Mouse (Mus musculus): ENCODE measurements at regions not wholly inside any gene's neighbourhood (a gene's known extent, or its start where the extent isn't known, plus 50 kb on each side); places are given as distances from the start of the nearest gene placed in this dataset.

DNA sequence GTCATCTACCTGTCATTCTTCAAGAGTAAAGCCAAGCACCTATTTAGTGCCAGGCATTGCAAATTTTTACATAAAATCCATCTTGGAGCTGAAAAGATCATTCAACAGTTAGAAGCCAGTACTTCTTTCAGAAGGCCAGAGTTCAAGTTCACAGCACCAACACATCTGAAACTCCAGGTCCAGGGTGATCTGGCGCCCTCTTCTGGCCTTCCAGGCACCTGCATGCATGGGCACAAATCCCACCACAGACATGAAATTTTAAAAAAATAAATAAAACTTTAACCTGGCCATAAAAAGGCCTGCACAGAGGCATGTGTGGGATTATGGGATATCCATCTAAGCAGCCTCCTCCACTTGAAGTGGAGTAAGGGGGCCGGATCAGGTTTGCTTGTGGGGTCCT lies 144.7 kb downstream of the Cct6b start:
- Histone ChIP-seq H3K9me3 (ENCODE audit: control insufficient read depth, low read length) (no peaks in the 10 kb centered on the region), H3K36me3 (ENCODE audit: control insufficient read depth, insufficient read depth, low read length) (no peaks in the 10 kb centered on the region), H3K4me2 (no peak overlapping the region), H3K9ac (ENCODE audit: low read depth, low read length) (no peak overlapping the region), H3K27me3 (replicated peaks; ENCODE audit: control insufficient read depth, insufficient read depth, low read length) (peaks cover 7% of the 10 kb centered on the region; the same call in 1 of the 2 replicates), H3K4me3 (ENCODE audit: low read depth, low read length) (no peak overlapping the region), H3K27ac (ENCODE audit: low read depth, low read length) (no peak overlapping the region), H3K4me1 (replicated peaks; ENCODE audit: control insufficient read depth, insufficient read depth, low read length) (no peaks in the 10 kb centered on the region)
- no peak for ATAC-seq (replicated peaks; ENCODE audit: low FRiP score)
- 46% methylated on average over 2 of the region's 2 CpGs for WGBS
- DNase-seq (ENCODE audit: low spot score) = no peak

DNA sequence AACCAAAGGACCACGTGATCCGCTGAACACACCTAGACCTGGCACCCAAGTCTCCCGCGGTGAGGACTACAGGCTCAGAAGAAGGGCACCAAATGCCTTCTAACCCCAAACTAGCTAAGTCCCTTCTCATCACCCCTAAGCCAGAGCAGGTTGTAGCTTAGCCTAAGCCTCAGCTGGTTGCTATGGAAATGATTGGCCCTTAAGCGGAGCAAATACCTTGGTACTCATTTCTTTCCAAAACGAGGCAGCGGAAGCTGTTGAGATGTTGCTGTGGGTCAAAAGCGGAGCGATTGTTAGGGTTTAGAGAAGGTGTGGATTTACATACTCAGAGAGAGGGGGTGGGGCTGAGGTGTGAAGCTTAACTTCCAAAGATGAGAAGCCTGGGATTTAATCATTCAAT lies 145.7 kb downstream of the Cct6b start:
- no peak overlapping the region for H3K4me3 ChIP-seq (ENCODE audit: low read depth, low read length)
- no peaks in the 10 kb centered on the region for H3K36me3 ChIP-seq (ENCODE audit: control insufficient read depth, insufficient read depth, low read length)
- peaks cover 7% of the 10 kb centered on the region; the same call in 1 of the 2 replicates for H3K27me3 ChIP-seq (replicated peaks; ENCODE audit: control insufficient read depth, insufficient read depth, low read length)
- no peaks in the 10 kb centered on the region for H3K9me3 ChIP-seq (ENCODE audit: control insufficient read depth, low read length)
- H3K4me1 ChIP-seq (replicated peaks; ENCODE audit: control insufficient read depth, insufficient read depth, low read length) = no peaks in the 10 kb centered on the region
- H3K4me2 ChIP-seq = no peak overlapping the region
- no peak overlapping the region for H3K9ac ChIP-seq (ENCODE audit: low read depth, low read length)
- WGBS = 4% methylated on average over 9 of the region's 9 CpGs
- ATAC-seq (replicated peaks; ENCODE audit: low FRiP score) (no peak), DNase-seq (ENCODE audit: low spot score) (no peak)
- no peak overlapping the region for H3K27ac ChIP-seq (ENCODE audit: low read depth, low read length)

DNA sequence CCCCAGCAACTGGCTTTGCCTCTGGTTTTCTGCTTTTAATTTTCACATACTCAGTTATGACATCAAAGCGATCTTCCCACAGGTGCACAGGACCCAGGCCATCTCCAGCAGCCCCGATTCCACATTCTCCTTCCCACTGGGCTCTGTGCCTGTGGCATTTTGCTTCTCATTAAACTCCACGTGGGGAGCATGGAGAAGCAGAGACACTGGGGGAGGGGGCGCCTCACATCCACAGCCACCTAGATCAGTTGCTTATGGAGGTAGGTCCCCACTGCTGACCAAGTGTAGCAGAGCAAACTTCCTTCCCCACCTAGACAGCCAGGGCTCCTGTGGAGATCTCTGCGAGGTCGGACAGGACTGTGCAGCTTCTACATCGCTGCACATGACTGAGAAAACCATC lies 147.3 kb downstream of the Cct6b start:
- DNase-seq (ENCODE audit: low spot score) (no peak), ATAC-seq (replicated peaks; ENCODE audit: low FRiP score) (no peak)
- Histone ChIP-seq H3K9ac (ENCODE audit: low read depth, low read length) (no peak overlapping the region), H3K27ac (ENCODE audit: low read depth, low read length) (no peak overlapping the region), H3K4me3 (ENCODE audit: low read depth, low read length) (no peak overlapping the region), H3K4me1 (replicated peaks; ENCODE audit: control insufficient read depth, insufficient read depth, low read length) (no peaks in the 10 kb centered on the region), H3K36me3 (ENCODE audit: control insufficient read depth, insufficient read depth, low read length) (no peaks in the 10 kb centered on the region), H3K4me2 (no peak overlapping the region), H3K27me3 (replicated peaks; ENCODE audit: control insufficient read depth, insufficient read depth, low read length) (peaks cover 7% of the 10 kb centered on the region; the same call in 1 of the 2 replicates), H3K9me3 (ENCODE audit: control insufficient read depth, low read length) (no peaks in the 10 kb centered on the region)
- 54% methylated on average over 7 of the region's 7 CpGs for WGBS

DNA sequence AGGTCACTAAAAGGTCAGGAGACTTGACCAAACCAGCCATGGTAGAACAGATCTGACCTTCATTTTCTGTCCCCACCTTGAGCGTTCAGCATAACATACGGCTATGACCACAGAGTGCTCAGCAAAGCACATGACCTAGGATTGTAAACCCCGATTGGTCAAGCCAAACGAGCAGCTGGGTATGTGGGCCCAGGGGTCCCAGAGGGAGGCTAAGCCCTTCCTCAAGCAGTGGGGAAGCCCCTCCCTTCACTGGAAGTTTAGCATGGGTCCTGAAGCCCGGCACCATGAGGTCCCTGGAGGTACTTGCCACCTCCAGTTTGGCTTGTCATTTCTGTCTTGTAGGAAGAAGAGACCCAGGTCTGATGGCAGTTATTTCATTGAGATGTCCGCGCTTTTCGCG lies 149.8 kb downstream of the Cct6b start:
- ATAC-seq (replicated peaks; ENCODE audit: low FRiP score) = no peak
- Histone ChIP-seq H3K27ac (ENCODE audit: low read depth, low read length) (no peak overlapping the region), H3K36me3 (ENCODE audit: control insufficient read depth, insufficient read depth, low read length) (no peaks in the 10 kb centered on the region), H3K4me2 (no peak overlapping the region), H3K4me3 (ENCODE audit: low read depth, low read length) (no peak overlapping the region), H3K4me1 (replicated peaks; ENCODE audit: control insufficient read depth, insufficient read depth, low read length) (no peaks in the 10 kb centered on the region), H3K27me3 (replicated peaks; ENCODE audit: control insufficient read depth, insufficient read depth, low read length) (peaks cover 7% of the 10 kb centered on the region; the same call in 1 of the 2 replicates), H3K9ac (ENCODE audit: low read depth, low read length) (no peak overlapping the region), H3K9me3 (ENCODE audit: control insufficient read depth, low read length) (no peaks in the 10 kb centered on the region)
- DNase-seq (ENCODE audit: low spot score) = no peak
- WGBS = 88% methylated on average over 9 of the region's 9 CpGs

DNA sequence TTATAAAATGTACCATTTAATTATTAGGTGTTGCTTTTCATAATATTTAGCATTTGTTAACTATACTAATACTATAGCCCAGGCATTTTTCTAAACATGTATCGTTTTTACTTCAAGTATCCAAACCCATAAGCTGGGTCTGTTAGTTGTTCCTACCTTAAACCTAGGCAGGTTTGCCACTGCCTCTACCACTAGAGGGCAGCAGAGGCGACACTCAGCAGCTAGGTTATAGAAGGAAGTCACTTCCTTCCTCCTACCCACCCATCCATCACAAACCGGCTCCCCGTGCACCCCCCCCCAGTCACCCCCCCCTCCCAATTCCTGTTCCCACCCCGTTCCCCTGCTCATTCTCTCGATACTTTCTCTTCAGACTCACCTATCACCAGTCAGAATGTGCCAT lies 150.6 kb downstream of the Cct6b start:
- DNase-seq (ENCODE audit: low spot score) = no peak
- Histone ChIP-seq H3K36me3 (ENCODE audit: control insufficient read depth, insufficient read depth, low read length) (no peaks in the 10 kb centered on the region), H3K4me1 (replicated peaks; ENCODE audit: control insufficient read depth, insufficient read depth, low read length) (no peaks in the 10 kb centered on the region), H3K9me3 (ENCODE audit: control insufficient read depth, low read length) (no peaks in the 10 kb centered on the region), H3K9ac (ENCODE audit: low read depth, low read length) (no peak overlapping the region), H3K4me3 (ENCODE audit: low read depth, low read length) (no peak overlapping the region), H3K4me2 (no peak overlapping the region), H3K27ac (ENCODE audit: low read depth, low read length) (no peak overlapping the region), H3K27me3 (replicated peaks; ENCODE audit: control insufficient read depth, insufficient read depth, low read length) (peaks cover 7% of the 10 kb centered on the region; the same call in 1 of the 2 replicates)
- ATAC-seq (replicated peaks; ENCODE audit: low FRiP score) = no peak
- WGBS = 13% methylated on average over 6 of the region's 6 CpGs

DNA sequence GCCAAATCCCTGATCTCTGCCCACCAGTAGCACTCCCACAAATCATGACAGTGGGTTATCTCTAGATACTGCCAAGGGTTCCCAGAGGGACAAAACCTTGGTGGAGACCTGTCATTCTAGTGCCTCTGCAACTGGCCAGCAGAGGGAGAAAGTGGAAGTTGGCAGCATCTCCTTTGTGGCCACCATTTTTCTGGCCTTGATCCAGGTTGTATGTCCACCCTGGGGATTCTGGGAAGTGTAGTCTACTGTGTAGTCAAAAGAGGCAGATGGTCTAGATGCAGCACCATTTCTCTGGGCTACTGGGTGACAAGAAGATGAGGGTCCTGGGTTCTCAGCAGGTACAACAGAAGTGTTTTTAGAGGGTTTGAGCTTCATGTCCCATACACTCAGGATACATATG lies 152.1 kb downstream of the Cct6b start:
- Histone ChIP-seq H3K4me1 (replicated peaks; ENCODE audit: control insufficient read depth, insufficient read depth, low read length) (no peaks in the 10 kb centered on the region), H3K27ac (ENCODE audit: low read depth, low read length) (no peak overlapping the region), H3K9me3 (ENCODE audit: control insufficient read depth, low read length) (no peaks in the 10 kb centered on the region), H3K9ac (ENCODE audit: low read depth, low read length) (no peak overlapping the region), H3K36me3 (ENCODE audit: control insufficient read depth, insufficient read depth, low read length) (no peaks in the 10 kb centered on the region), H3K4me2 (no peak overlapping the region), H3K4me3 (ENCODE audit: low read depth, low read length) (no peak overlapping the region), H3K27me3 (replicated peaks; ENCODE audit: control insufficient read depth, insufficient read depth, low read length) (peaks cover under 1% of the 10 kb centered on the region; the same call in 1 of the 2 replicates)
- ATAC-seq (replicated peaks; ENCODE audit: low FRiP score) (no peak), DNase-seq (ENCODE audit: low spot score) (no peak)

DNA sequence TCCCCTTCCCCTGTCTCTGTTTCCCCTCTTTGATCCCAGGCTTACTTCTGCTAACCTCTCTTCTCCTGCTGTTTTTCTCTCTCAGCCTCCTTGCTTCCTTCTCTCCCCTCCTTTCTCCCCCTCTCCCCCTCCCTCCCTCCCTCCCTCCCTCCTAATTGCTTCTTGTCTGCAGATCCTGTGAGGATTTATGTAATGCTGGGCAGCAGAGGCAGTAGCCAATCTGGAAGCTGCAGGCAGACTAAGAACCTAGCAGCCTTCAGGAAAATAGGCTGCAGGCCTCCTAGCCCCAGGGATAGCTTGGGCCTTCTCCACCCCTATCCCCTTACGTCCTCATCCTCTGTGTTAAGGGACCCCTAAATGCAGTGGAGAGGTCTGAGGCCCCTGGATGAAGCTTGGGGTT lies 155.2 kb downstream of the Cct6b start:
- ATAC-seq (replicated peaks; ENCODE audit: low FRiP score) (no peak), DNase-seq (ENCODE audit: low spot score) (no peak)
- no peak overlapping the region for H3K4me3 ChIP-seq (ENCODE audit: low read depth, low read length)
- H3K27me3 ChIP-seq (replicated peaks; ENCODE audit: control insufficient read depth, insufficient read depth, low read length) = no peaks in the 10 kb centered on the region
- no peak overlapping the region for H3K9ac ChIP-seq (ENCODE audit: low read depth, low read length)
- no peak overlapping the region for H3K27ac ChIP-seq (ENCODE audit: low read depth, low read length)
- no peaks in the 10 kb centered on the region for H3K36me3 ChIP-seq (ENCODE audit: control insufficient read depth, insufficient read depth, low read length)
- no peaks in the 10 kb centered on the region for H3K9me3 ChIP-seq (ENCODE audit: control insufficient read depth, low read length)
- WGBS = 57% methylated on average over 1 of the region's 1 CpGs
- no peaks in the 10 kb centered on the region for H3K4me1 ChIP-seq (replicated peaks; ENCODE audit: control insufficient read depth, insufficient read depth, low read length)
- H3K4me2 ChIP-seq = no peak overlapping the region

DNA sequence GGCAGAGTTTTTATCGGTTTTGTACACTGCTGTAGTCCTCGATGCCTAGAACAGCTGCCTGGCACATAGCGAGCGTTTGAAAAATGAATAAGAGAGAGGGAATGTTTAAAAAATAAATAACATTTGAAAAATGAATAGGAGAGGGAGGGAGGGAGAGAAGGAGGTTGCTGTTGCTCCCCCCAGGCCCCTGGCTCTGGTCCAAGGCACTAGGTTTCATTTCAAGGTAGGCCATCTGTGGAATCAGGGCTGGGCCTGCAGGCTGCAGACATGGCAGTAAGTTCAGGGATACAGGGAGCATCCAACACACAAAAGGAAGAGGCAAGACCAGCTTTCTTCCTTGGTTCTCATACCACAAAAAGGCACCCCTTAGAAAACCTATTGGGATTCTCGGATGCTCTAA lies 156.5 kb downstream of the Cct6b start:
- DNase-seq (ENCODE audit: low spot score) = no peak
- Histone ChIP-seq H3K27me3 (replicated peaks; ENCODE audit: control insufficient read depth, insufficient read depth, low read length) (no peaks in the 10 kb centered on the region), H3K9me3 (ENCODE audit: control insufficient read depth, low read length) (no peaks in the 10 kb centered on the region), H3K27ac (ENCODE audit: low read depth, low read length) (no peak overlapping the region), H3K36me3 (ENCODE audit: control insufficient read depth, insufficient read depth, low read length) (no peaks in the 10 kb centered on the region), H3K4me3 (ENCODE audit: low read depth, low read length) (no peak overlapping the region), H3K4me1 (replicated peaks; ENCODE audit: control insufficient read depth, insufficient read depth, low read length) (no peaks in the 10 kb centered on the region), H3K4me2 (no peak overlapping the region), H3K9ac (ENCODE audit: low read depth, low read length) (no peak overlapping the region)
- 68% methylated on average over 5 of the region's 5 CpGs for WGBS
- ATAC-seq (replicated peaks; ENCODE audit: low FRiP score) = no peak

DNA sequence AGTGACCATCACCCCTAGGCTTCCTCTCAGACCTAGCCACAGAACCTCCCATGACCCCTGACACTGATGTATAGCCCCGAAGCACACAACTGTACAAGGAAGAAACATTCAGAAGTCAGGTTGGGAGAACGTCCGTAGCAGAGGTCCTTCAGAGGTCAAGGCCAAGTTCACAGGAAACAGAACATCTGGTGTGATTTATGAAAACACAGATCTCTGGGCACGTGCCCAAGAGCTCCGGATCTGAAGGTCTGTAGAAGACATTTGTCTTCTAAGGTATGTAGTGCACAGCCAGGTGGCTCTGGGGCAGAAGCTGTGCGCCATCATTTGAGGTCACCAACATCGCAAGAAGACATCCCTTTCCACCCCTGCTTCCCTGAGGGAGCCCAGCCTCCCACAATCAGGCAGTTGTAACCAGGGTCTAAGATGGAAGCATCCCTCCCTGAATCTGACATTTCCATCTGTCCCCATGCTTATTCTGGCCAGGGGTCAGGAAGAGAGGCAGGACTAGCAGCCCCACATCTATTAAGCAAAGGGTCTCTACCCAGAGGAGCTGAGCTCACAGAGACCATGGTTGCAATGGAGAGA lies 159.8 kb downstream of the Cct6b start:
- no peak overlapping the region for H3K4me3 ChIP-seq (ENCODE audit: low read depth, low read length)
- H3K9ac ChIP-seq (ENCODE audit: low read depth, low read length) = no peak overlapping the region
- WGBS = 60% methylated on average over 7 of the region's 7 CpGs
- ATAC-seq (replicated peaks; ENCODE audit: low FRiP score) = no peak
- no peaks in the 10 kb centered on the region for H3K4me1 ChIP-seq (replicated peaks; ENCODE audit: control insufficient read depth, insufficient read depth, low read length)
- no peak for DNase-seq (ENCODE audit: low spot score)
- no peak overlapping the region for H3K27ac ChIP-seq (ENCODE audit: low read depth, low read length)
- H3K4me2 ChIP-seq = no peak overlapping the region
- peaks cover 8% of the 10 kb centered on the region for H3K27me3 ChIP-seq (replicated peaks; ENCODE audit: control insufficient read depth, insufficient read depth, low read length)
- H3K36me3 ChIP-seq (ENCODE audit: control insufficient read depth, insufficient read depth, low read length) = no peaks in the 10 kb centered on the region
- no peaks in the 10 kb centered on the region for H3K9me3 ChIP-seq (ENCODE audit: control insufficient read depth, low read length)
